Mouse (Mus musculus) cerebral cortex, adult 2 months (tissue): ENCODE measurements around the gene Fut1.

Source experiments
- WGBS: fragments of 180-500 bp; shearing (Covaris S2); methylation state at CpG from one replicate; pipeline ENCODE4 v1.1.7; 2018; 5-methylcytosine and 5-hydroxymethylcytosine counted together

Fut1 gene

DNA sequence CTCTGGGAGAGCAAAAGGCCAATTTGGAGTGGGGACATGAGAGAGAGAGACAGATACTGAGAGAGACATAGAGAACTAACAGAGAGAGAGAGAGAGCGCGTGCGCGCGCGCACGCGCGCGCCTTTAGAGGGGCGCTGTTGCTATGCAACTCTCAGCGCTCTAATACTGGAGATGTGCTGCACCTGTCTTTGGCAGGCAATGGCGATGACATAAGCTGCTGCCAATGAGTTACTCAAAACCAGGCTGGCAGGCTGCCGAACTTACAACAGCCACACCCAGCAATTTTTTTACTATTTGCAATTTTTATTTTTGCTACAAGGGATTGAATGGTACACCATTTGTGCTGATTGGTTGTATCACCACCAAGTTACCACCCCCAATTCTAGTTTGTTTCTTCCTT, 50.7 kb downstream of the Fut1 start:
- WGBS, result 73% methylated on average over 14 of the region's 14 CpGs

GRCm38 (mm10) chr7:45668921-45669320, 51.8 kb downstream of the Fut1 start:
- 95% methylated on average over 9 of the region's 9 CpGs for WGBS
